Mouse (Mus musculus) intestine, embryonic 14.5 days (tissue): ENCODE results near the gene Phgr1. TPM values are rescaled to one million over a fixed set of nuclear protein-coding genes. Genes with fewer than 3 reads are reported as not detected.

ENCODE experiments used
- ATAC-seq: fragments of 200-750 bp; cut with Nextera tagmentation; replicated peaks from 2 replicates; pipeline ENCODE4 v1.8.0; 2017; ENCODE audit warnings: low read depth, moderate number of reproducible peaks, moderate TSS enrichment, moderate library complexity; ENCODE audit not compliant: low FRiP score, low TSS enrichment
- DNase-seq: peaks from one replicate; pipeline ENCODE4 v3.0.0-alpha.2; 2018; ENCODE audit warnings: low spot score
- H3K27ac ChIP-seq: fragments of 300-500 bp; sonication (generic); 2 replicates; pipeline ENCODE4 v1.5.1; 2014; ENCODE audit warnings: low read depth, mild to moderate bottlenecking, control low read depth
- H3K27me3 ChIP-seq: fragments of 300-500 bp; sonication (generic); replicated peaks from 2 replicates; pipeline ENCODE4 v1.6.1; 2014; ENCODE audit warnings: low read length, control low read depth; ENCODE audit not compliant: control insufficient read depth, insufficient read depth
- H3K36me3 ChIP-seq: fragments of 300-500 bp; sonication (generic); 2 replicates; pipeline ENCODE4 v1.6.1; 2014; ENCODE audit warnings: low read length, control low read depth; ENCODE audit not compliant: control insufficient read depth, insufficient read depth
- H3K4me1 ChIP-seq: fragments of 300-500 bp; sonication (generic); replicated peaks from 2 replicates; pipeline ENCODE4 v1.6.1; 2014; ENCODE audit warnings: low read length, control low read depth, mixed read lengths; ENCODE audit not compliant: control insufficient read depth, insufficient read depth
- H3K4me2 ChIP-seq: fragments of 300-500 bp; sonication (generic); 2 replicates; pipeline ENCODE4 v1.6.1; 2014; ENCODE audit warnings: low read length
- H3K4me3 ChIP-seq: fragments of 300-500 bp; sonication (generic); 2 replicates; pipeline ENCODE4 v1.5.1; 2014; ENCODE audit warnings: low read depth, low read length, control low read depth, mixed read lengths
- H3K9ac ChIP-seq: fragments of 300-500 bp; sonication (generic); 2 replicates; pipeline ENCODE4 v1.6.1; 2014; ENCODE audit warnings: mild to moderate bottlenecking, low read length
- H3K9me3 ChIP-seq: fragments of 300-500 bp; sonication (generic); 2 replicates; pipeline ENCODE4 v1.6.1; 2016; ENCODE audit warnings: low read length, control low read depth; ENCODE audit not compliant: control insufficient read depth
- WGBS: fragments of 180-500 bp; shearing (Covaris S2); extraction: QIAGEN DNeasy Blood & Tissue Kit; methylation state at CpG from one replicate; pipeline ENCODE4 v1.1.7; 2014; 5-methylcytosine and 5-hydroxymethylcytosine counted together
- polyA plus RNA-seq: library from polyadenylated mRNA; unstranded; fragments of >200 nt; fragmentation: Nextera tagmentation; extraction: Ambion mirVana; gene quantifications from 2 replicates; pipeline ENCODE4 v1.2.1, GENCODE M21; 2014

The Phgr1 gene
- 21.2 and 45.1 TPM in 2 replicates for polyA plus RNA-seq

GRCm38 (mm10) chr2:118772158-118772874 lies at the start of gene Phgr1:
Gene Phgr1, plus strand, starts transcription at chr2:118772769.
- Histone ChIP-seq H3K4me2 (no peak within 1 kb of the TSS), H3K4me1 (0 out of 2 replicates have a peak, but pooled peaks cover 3% of the 10 kb centered on the region), H3K9ac (no peak within 1 kb of the TSS), H3K9me3 (no peaks in the 10 kb centered on the region), H3K36me3 (no peaks in the 10 kb centered on the region), H3K27ac (no peak within 1 kb of the TSS), H3K4me3 (no peak within 1 kb of the TSS), H3K27me3 (no peaks in the 10 kb centered on the region)
- ATAC-seq (peak; percentile 79), DNase-seq (no peak)
- 73% methylated on average over 6 of the region's 6 CpGs for WGBS

GRCm38 (mm10) chr2:118723693-118724486 lies 48.7 kb upstream of the Phgr1 start:
- no peak overlapping the region for H3K9ac ChIP-seq
- WGBS = 80% methylated on average over 15 of the region's 15 CpGs
- no peak for DNase-seq
- H3K27me3 ChIP-seq = no peaks in the 10 kb centered on the region
- ATAC-seq = no peak
- no peak overlapping the region for H3K4me3 ChIP-seq
- H3K9me3 ChIP-seq = no peaks in the 10 kb centered on the region
- H3K4me2 ChIP-seq = no peak overlapping the region
- H3K36me3 ChIP-seq = no peaks in the 10 kb centered on the region
- H3K4me1 ChIP-seq = peaks cover 16% of the 10 kb centered on the region
- no peak overlapping the region for H3K27ac ChIP-seq

- no peak for DNase-seq
- H3K36me3 ChIP-seq = no peaks in the 10 kb centered on the region
- no peak overlapping the region for H3K9ac ChIP-seq
- H3K27ac ChIP-seq = no peak overlapping the region
- H3K9me3 ChIP-seq = no peaks in the 10 kb centered on the region
- no peaks in the 10 kb centered on the region for H3K27me3 ChIP-seq
- ATAC-seq = no peak
- WGBS = 79% methylated on average over 4 of the region's 4 CpGs
- H3K4me1 ChIP-seq = peaks cover 32% of the 10 kb centered on the region
- H3K4me3 ChIP-seq = no peak overlapping the region
- no peak overlapping the region for H3K4me2 ChIP-seq
Observed at GRCm38 (mm10) chr2:118725511-118725910, 47.1 kb upstream of the Phgr1 start.

GRCm38 (mm10) chr2:118726873-118727272 lies 45.7 kb upstream of the Phgr1 start:
- no peak overlapping the region for H3K4me3 ChIP-seq
- WGBS = 93% methylated on average over 2 of the region's 2 CpGs
- no peaks in the 10 kb centered on the region for H3K9me3 ChIP-seq
- H3K4me2 ChIP-seq = no peak overlapping the region
- ATAC-seq (no peak), DNase-seq (no peak)
- no peak overlapping the region for H3K9ac ChIP-seq
- H3K27me3 ChIP-seq = no peaks in the 10 kb centered on the region
- H3K27ac ChIP-seq = no peak overlapping the region
- H3K4me1 ChIP-seq = peaks cover 32% of the 10 kb centered on the region
- no peaks in the 10 kb centered on the region for H3K36me3 ChIP-seq

- ATAC-seq (no peak), DNase-seq (no peak)
- Histone ChIP-seq H3K9ac (no peak overlapping the region), H3K27me3 (no peaks in the 10 kb centered on the region), H3K36me3 (no peaks in the 10 kb centered on the region), H3K4me2 (peak overlapping the region; percentile 43), H3K9me3 (no peaks in the 10 kb centered on the region), H3K27ac (peak overlapping the region; percentile 64; the same call in 1 of the 2 replicates), H3K4me3 (0 out of 2 replicates have a peak overlapping the region, but pooled peaks have one; percentile 10), H3K4me1 (peaks cover 32% of the 10 kb centered on the region)
- WGBS = 6% methylated on average over 9 of the region's 9 CpGs
Observed at GRCm38 (mm10) chr2:118727911-118728310, 44.7 kb upstream of the Phgr1 start.

GRCm38 (mm10) chr2:118728337-118728736 lies 44.2 kb upstream of the Phgr1 start, which contains the start of gene Plcb2:
Gene Plcb2, minus strand, starts transcription at chr2:118728438.
- peaks cover 32% of the 10 kb centered on the region for H3K4me1 ChIP-seq
- WGBS = 11% methylated on average over 7 of the region's 7 CpGs
- no peaks in the 10 kb centered on the region for H3K27me3 ChIP-seq
- H3K4me2 ChIP-seq = peak within 1 kb of the TSS; percentile 43
- 0 out of 2 replicates have a peak within 1 kb of the TSS, but pooled peaks have one; percentile 10 for H3K4me3 ChIP-seq
- no peaks in the 10 kb centered on the region for H3K36me3 ChIP-seq
- DNase-seq (peak; percentile 68), ATAC-seq (peak; percentile 54)
- peak within 1 kb of the TSS; percentile 64; the same call in 1 of the 2 replicates for H3K27ac ChIP-seq
- no peaks in the 10 kb centered on the region for H3K9me3 ChIP-seq
- H3K9ac ChIP-seq = no peak within 1 kb of the TSS

GRCm38 (mm10) chr2:118729194-118729593 lies 43.4 kb upstream of the Phgr1 start:
- no peaks in the 10 kb centered on the region for H3K27me3 ChIP-seq
- WGBS = 47% methylated on average over 4 of the region's 4 CpGs
- H3K4me1 ChIP-seq = peaks cover 32% of the 10 kb centered on the region
- ATAC-seq (no peak), DNase-seq (no peak)
- no peaks in the 10 kb centered on the region for H3K36me3 ChIP-seq
- H3K9ac ChIP-seq = no peak overlapping the region
- no peak overlapping the region for H3K4me2 ChIP-seq
- no peak overlapping the region for H3K4me3 ChIP-seq
- H3K27ac ChIP-seq = peak overlapping the region; percentile 64; the same call in 1 of the 2 replicates
- H3K9me3 ChIP-seq = no peaks in the 10 kb centered on the region

GRCm38 (mm10) chr2:118729816-118730621 lies 42.5 kb upstream of the Phgr1 start:
- Histone ChIP-seq H3K27me3 (no peaks in the 10 kb centered on the region), H3K36me3 (no peaks in the 10 kb centered on the region), H3K9ac (no peak overlapping the region), H3K4me2 (no peak overlapping the region), H3K4me1 (peaks cover 32% of the 10 kb centered on the region), H3K4me3 (no peak overlapping the region), H3K27ac (no peak overlapping the region), H3K9me3 (no peaks in the 10 kb centered on the region)
- WGBS = 31% methylated on average over 8 of the region's 8 CpGs
- no peak for ATAC-seq
- DNase-seq = no peak
